Mouse (Mus musculus): ENCODE measurements at regions not wholly inside any gene's neighbourhood (a gene's known extent, or its start where the extent isn't known, plus 50 kb on each side); places are given as distances from the start of the nearest gene placed in this dataset.

GRCm38 (mm10) chr13:5732206-5732605 lies 129.1 kb upstream of the Klf6 start:
- TF ChIP-seq POLR2A (IDR thresholded peaks at IDR 0.05; ENCODE audit: extremely low read depth, insufficient read depth, low read length), result no peak
- TF ChIP-seq CTCF (IDR thresholded peaks at IDR 0.05; ENCODE audit: extremely low read depth, insufficient read depth, low read length), result no peak
